8 mouse cellular contexts compared by ENCODE assay signal in the genomic region with DNA sequence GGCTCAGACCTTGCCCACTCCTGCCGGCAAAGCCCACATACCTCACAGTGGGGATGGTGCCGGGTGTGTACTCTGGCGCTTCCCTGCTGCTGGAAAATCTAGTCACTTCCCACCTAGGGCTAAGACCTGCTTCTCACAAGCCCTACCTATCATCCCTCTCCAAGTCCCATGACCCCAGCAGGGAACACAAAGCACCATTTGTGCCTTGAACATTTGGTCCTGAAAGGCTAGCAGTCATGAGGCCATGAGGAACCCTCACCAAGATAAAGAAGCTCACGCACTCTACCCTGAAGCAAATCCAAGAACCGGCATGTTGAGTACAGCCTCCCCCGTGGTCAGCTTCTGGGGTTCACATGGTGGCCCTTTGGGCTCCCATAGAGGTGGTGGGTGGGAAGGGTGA. TPM values are rescaled to one million over a fixed set of nuclear protein-coding genes. Genes with fewer than 3 reads are reported as not detected.
A peak's percentile ranks its signal among the peaks of the same experiment; 100 is the strongest.
DNase-seq lines count a peak whose midpoint lies in the region; ATAC-seq lines count a peak whose summit lies in the region.

A gene (minus strand): TSS at position 78 of the 400 bp plus-strand sequence.

- no peaks in the 10 kb centered on the region for H3K36me3 ChIP-seq in midbrain, embryonic 15.5 days (replicated peaks)

- intact Hi-C loops in heart, postnatal 14 days (cut with DNase I) = no loop called here

- no peak within 1 kb of the TSS for H3K4me3 ChIP-seq in midbrain, embryonic 15.5 days

- DNase-seq in cerebellum, adult 11-12 months = peak; percentile 53
- no peak for DNase-seq in cerebellum, postnatal 10 days
- no peak for DNase-seq in left cerebral cortex, adult 18-20 months (ENCODE audit: low spot score in 2 of 2)
- no peak for DNase-seq in left cerebral cortex, adult 9 months (ENCODE audit: low spot score in 2 of 2)
- no peak for DNase-seq in heart, postnatal 14 days
- DNase-seq in T-cell, adult 2 months (ENCODE audit: low spot score) = no peak

- H3K27ac ChIP-seq in midbrain, embryonic 15.5 days = 0 out of 2 replicates have a peak within 1 kb of the TSS, but pooled peaks have one; percentile 18

- no peaks in the 10 kb centered on the region for H3K27me3 ChIP-seq in midbrain, embryonic 15.5 days (replicated peaks)

- no peaks in the 10 kb centered on the region for H3K9me3 ChIP-seq in midbrain, embryonic 15.5 days

- 73% methylated on average over 6 of the region's 6 CpGs for WGBS in midbrain, embryonic 15.5 days

- ATAC-seq in midbrain, embryonic 15.5 days (replicated peaks) = no peak
- no peak for ATAC-seq in monocyte, adult 5-6 weeks (replicated peaks; ENCODE audit: insufficient number of reproducible peaks, low FRiP score, low TSS enrichment, poor library complexity, severe bottlenecking)

- no peak within 1 kb of the TSS for H3K4me2 ChIP-seq in midbrain, embryonic 15.5 days

- H3K9ac ChIP-seq in midbrain, embryonic 15.5 days = no peak within 1 kb of the TSS

- H3K4me1 ChIP-seq in midbrain, embryonic 15.5 days = 0 out of 2 replicates have a peak, but pooled peaks cover 3% of the 10 kb centered on the region

RNA-seq across cellular contexts. Expression of the gene that starts here (rescaled TPM):
- total RNA-seq in left cerebral cortex, adult 18-20 months (2021) = 1,000 to 10,000 TPM; 2,769 to 3,095 TPM
- total RNA-seq in heart, postnatal 14 days (2021) = 10 to 100 TPM; 30.9 to 38.6 TPM
- 822 and 843 TPM in 2 replicates for polyA plus RNA-seq in midbrain, embryonic 15.5 days (2015; fragmentation: Nextera tagmentation; extraction: Ambion mirVana)
- total RNA-seq in monocyte, adult 5-6 weeks (2017) = not detected in 3 replicates

Comparison
In these comparisons a context has a peak if more than half of its experiments do, and no peak if none do; other contexts are left out.
1. RNA of the gene that starts here (total RNA-seq): 2,769 to 3,095 TPM in left cerebral cortex, adult 18-20 months; 30.9 to 38.6 TPM in heart, postnatal 14 days and not detected in monocyte, adult 5-6 weeks; every median in the first group is over 10 times any median in the second.